Mouse (Mus musculus): ENCODE measurements around the gene Gm20517. TPM values are rescaled to one million over a fixed set of nuclear protein-coding genes. Genes with fewer than 3 reads are reported as not detected.

Gene Gm20517
- polyA plus RNA-seq, 1 experiment from 2014 or later = 2.3 TPM

GRCm38 (mm10) chr17:47688608-47689575 is 77.5 kb downstream of the Gm20517 start, which contains the start of gene Frs3:
TSS of gene Frs3 (plus strand) at chr17:47689030.
- Histone ChIP-seq H3K4me2 (peak within 1 kb of the TSS; percentile 99), H3K36me3 (peaks cover 29% of the 10 kb centered on the region), H3K4me1 (peaks cover 42% of the 10 kb centered on the region), H3K4me3 (peak within 1 kb of the TSS; percentile 79), H3K9ac (peak within 1 kb of the TSS; percentile 75), H3K27ac (peak within 1 kb of the TSS; percentile 83), H3K27me3 (replicated peaks) (peaks cover 38% of the 10 kb centered on the region), H3K9me3 (replicated peaks) (no peaks in the 10 kb centered on the region)
- WGBS (ENCODE audit: insufficient replicate concordance) = 2% methylated on average over 58 of the region's 58 CpGs
- ATAC-seq = peak; percentile 74

- 83% methylated on average over 8 of the region's 8 CpGs for WGBS (ENCODE audit: insufficient replicate concordance)
- no peaks in the 10 kb centered on the region for H3K9me3 ChIP-seq (replicated peaks)
- H3K4me3 ChIP-seq = peak overlapping the region; percentile 79; the same call in 1 of the 2 replicates
- no peak overlapping the region for H3K27ac ChIP-seq
- peaks cover 49% of the 10 kb centered on the region for H3K4me1 ChIP-seq
- no peak for ATAC-seq
- H3K27me3 ChIP-seq (replicated peaks) = peaks cover 45% of the 10 kb centered on the region
- peak overlapping the region; percentile 99 for H3K4me2 ChIP-seq
- peaks cover 19% of the 10 kb centered on the region for H3K36me3 ChIP-seq
- H3K9ac ChIP-seq = no peak overlapping the region
Measured at GRCm38 (mm10) chr17:47689894-47690293, 78.5 kb downstream of the Gm20517 start.

DNA sequence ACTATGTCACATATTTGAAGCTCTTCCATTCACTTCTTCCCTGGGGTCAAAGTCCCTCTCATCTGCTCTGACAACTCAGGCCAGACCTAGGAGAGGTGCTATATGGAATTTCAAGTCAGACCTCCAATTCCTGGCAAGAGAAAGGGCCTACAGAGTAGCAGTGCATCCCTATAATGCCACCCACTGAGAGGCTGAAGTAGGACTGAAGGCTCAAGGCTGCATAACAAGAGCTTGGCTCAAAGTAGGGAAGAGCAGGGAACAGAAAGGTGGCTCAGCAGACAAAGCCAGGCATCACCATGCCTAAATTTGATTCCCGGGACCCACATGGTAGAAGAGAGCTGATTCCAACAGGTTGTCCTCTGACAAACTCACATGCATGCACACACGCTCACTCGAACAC is 80.3 kb downstream of the Gm20517 start:
- no peak overlapping the region for H3K9ac ChIP-seq
- H3K36me3 ChIP-seq = peaks cover 2% of the 10 kb centered on the region; the same call in 1 of the 2 replicates
- no peaks in the 10 kb centered on the region for H3K9me3 ChIP-seq (replicated peaks)
- no peak for ATAC-seq
- peaks cover 47% of the 10 kb centered on the region for H3K4me1 ChIP-seq
- WGBS (ENCODE audit: insufficient replicate concordance) = 88% methylated on average over 3 of the region's 3 CpGs
- peaks cover 63% of the 10 kb centered on the region for H3K27me3 ChIP-seq (replicated peaks)
- H3K4me3 ChIP-seq = no peak overlapping the region
- H3K4me2 ChIP-seq = no peak overlapping the region
- no peak overlapping the region for H3K27ac ChIP-seq

DNA sequence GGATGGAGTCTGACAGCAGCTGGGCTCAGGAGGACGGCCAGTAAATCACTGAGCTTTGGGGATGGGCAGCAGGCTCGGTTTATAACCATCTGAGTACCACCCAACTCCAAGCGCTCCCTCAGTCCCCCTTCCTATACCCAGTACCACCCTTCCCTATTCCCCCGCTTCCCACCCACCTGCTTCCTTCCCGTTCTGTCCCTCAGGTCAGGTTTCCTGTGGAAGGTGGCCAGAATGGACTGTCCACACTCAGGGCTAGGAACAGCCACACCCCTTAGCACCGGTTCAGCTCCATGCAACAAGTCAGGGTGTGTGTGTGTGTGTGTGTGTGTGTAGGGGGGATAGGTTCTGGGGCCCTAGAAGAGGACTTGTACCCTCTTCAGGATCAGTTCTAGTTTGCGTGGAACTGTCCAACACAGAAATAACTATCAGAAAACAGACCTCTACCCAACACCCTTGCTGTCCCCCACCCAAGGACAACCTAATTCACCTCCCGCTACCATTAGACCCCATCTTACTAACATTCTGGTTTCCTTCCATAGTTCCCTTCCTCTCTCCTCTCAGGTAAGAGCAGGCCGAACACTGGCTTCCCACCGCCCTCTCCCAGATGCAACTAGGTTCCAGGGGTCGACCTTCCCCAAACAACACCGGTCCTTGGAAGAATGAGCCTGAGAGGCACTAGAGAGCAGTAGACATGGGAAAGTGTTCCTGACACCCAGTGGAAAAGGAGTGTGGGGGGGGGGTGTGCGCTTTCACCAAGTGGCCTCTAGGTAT is 82.5 kb downstream of the Gm20517 start:
- Histone ChIP-seq H3K36me3 (no peaks in the 10 kb centered on the region), H3K27me3 (replicated peaks) (peaks cover 82% of the 10 kb centered on the region), H3K4me1 (peaks cover 39% of the 10 kb centered on the region), H3K27ac (no peak overlapping the region), H3K9ac (peak overlapping the region; percentile 77), H3K9me3 (replicated peaks) (no peaks in the 10 kb centered on the region), H3K4me3 (peak overlapping the region; percentile 71), H3K4me2 (peak overlapping the region; percentile 92)
- no peak for ATAC-seq
- 44% methylated on average over 13 of the region's 13 CpGs for WGBS (ENCODE audit: insufficient replicate concordance)

DNA sequence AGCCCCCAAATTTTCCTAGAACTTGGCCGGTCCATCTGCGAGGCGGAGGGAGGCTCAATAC is 82.9 kb downstream of the Gm20517 start, which contains the start of gene Gm21981:
Gene Gm21981 (minus strand): TSS at position 14 of the 61 bp plus-strand sequence.
- WGBS (ENCODE audit: insufficient replicate concordance) = 0% methylated on average over 3 of the region's 3 CpGs
- H3K36me3 ChIP-seq = no peaks in the 10 kb centered on the region

GRCm38 (mm10) chr17:47694503-47695336 is 83.3 kb downstream of the Gm20517 start, which contains the start of gene Prickle4:
TSS of gene Prickle4 (minus strand) at chr17:47694736.
- H3K36me3 ChIP-seq = no peaks in the 10 kb centered on the region
- H3K9ac ChIP-seq = peak within 1 kb of the TSS; percentile 77
- 0 out of 2 replicates have a peak within 1 kb of the TSS, but pooled peaks have one; percentile 8 for H3K27ac ChIP-seq
- WGBS (ENCODE audit: insufficient replicate concordance) = under 1% methylated on average over 79 of the region's 82 CpGs
- H3K4me3 ChIP-seq = peak within 1 kb of the TSS; percentile 71
- H3K4me1 ChIP-seq = peaks cover 31% of the 10 kb centered on the region
- H3K4me2 ChIP-seq = peak within 1 kb of the TSS; percentile 92
- H3K9me3 ChIP-seq (replicated peaks) = no peaks in the 10 kb centered on the region
- peaks cover 79% of the 10 kb centered on the region for H3K27me3 ChIP-seq (replicated peaks)
- ATAC-seq = peak; percentile 88

More for the DNA sequence above, 82.9 kb downstream of the Gm20517 start, which contains the start of gene Gm21981:
- Histone ChIP-seq H3K4me1 (peaks cover 35% of the 10 kb centered on the region), H3K27me3 (replicated peaks) (peaks cover 82% of the 10 kb centered on the region), H3K4me2 (peak within 1 kb of the TSS; percentile 92), H3K4me3 (peak within 1 kb of the TSS; percentile 71), H3K9ac (peak within 1 kb of the TSS; percentile 77), H3K9me3 (replicated peaks) (no peaks in the 10 kb centered on the region), H3K27ac (0 out of 2 replicates have a peak within 1 kb of the TSS, but pooled peaks have one; percentile 8)
- ATAC-seq = no peak

DNA sequence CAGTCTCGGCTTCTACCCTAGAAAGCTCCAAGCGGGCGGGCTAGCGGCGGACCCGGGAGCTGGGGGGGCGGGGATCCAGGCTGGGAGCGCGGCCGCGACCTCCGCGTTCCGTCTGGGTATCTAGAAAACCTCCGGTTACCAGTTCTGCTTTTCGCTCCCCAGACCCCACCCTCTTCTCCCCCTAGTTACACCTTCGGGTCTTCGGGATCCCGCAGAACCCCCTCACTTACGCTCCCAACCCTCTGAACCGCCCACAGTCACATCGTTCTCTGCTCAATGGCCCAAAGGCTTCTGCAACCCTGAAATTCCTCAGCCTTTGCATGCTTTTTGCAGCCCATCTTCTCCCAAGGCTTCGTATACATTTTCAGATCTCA is 83.9 kb downstream of the Gm20517 start:
- under 1% methylated on average over 22 of the region's 23 CpGs for WGBS (ENCODE audit: insufficient replicate concordance)
- H3K27me3 ChIP-seq (replicated peaks) = peaks cover 73% of the 10 kb centered on the region
- no peak for ATAC-seq

DNA sequence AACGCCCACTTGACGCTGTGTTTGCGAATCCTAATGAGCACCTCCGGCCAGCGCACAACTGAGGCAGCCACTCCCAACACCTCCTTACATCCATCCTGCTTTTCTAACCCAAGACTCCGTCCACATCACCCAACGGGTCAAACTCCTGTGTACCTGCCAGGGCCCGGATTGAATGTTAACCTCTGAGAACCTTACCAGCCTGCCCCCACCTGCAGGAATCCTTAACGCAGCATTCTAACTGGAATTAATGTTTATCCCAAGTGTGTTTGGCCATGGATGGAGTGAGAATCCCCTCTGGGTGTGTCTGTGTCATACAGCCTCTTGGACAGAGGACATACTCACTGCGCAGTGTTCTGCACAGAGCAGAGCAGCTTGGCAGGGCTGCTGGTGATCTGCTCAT is 86.8 kb downstream of the Gm20517 start:
- WGBS (ENCODE audit: insufficient replicate concordance) = 73% methylated on average over 10 of the region's 10 CpGs
- no peak for ATAC-seq
- H3K27me3 ChIP-seq (replicated peaks) = peaks cover 73% of the 10 kb centered on the region

More for the DNA sequence above, 83.9 kb downstream of the Gm20517 start:
- Histone ChIP-seq H3K4me2 (peak overlapping the region; percentile 92), H3K4me3 (peak overlapping the region; percentile 71), H3K9ac (peak overlapping the region; percentile 77), H3K9me3 (replicated peaks) (no peaks in the 10 kb centered on the region), H3K27ac (no peak overlapping the region), H3K36me3 (no peaks in the 10 kb centered on the region), H3K4me1 (peaks cover 27% of the 10 kb centered on the region)

DNA sequence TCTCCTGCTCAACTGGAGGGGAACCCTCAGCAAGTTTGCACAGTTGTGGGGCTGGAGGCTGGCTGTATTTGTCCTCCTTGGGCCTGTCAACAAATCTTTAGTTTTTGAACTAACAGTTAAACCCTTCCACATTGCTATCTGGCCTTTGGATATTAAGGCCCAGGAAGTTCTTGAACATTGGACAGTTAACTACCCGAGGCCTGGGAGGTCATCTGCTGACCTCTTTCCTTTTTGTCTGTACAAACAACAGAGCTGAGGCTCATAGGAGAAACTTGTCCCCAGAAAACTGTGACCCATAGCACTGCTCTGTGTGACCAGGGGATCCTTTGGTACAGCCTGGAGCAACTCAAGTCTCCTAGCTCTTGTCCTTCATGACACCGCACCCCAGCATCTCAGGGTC is 87.7 kb downstream of the Gm20517 start:
- Histone ChIP-seq H3K36me3 (no peaks in the 10 kb centered on the region), H3K4me3 (no peak overlapping the region), H3K4me1 (peaks cover 23% of the 10 kb centered on the region), H3K9ac (no peak overlapping the region), H3K9me3 (replicated peaks) (no peaks in the 10 kb centered on the region), H3K4me2 (no peak overlapping the region), H3K27me3 (replicated peaks) (peaks cover 73% of the 10 kb centered on the region), H3K27ac (no peak overlapping the region)
- no peak for ATAC-seq
- 59% methylated on average over 2 of the region's 2 CpGs for WGBS (ENCODE audit: insufficient replicate concordance)

More for the DNA sequence above, 86.8 kb downstream of the Gm20517 start:
- H3K4me2 ChIP-seq = no peak overlapping the region
- H3K27ac ChIP-seq = no peak overlapping the region
- H3K4me1 ChIP-seq = peaks cover 27% of the 10 kb centered on the region
- H3K9ac ChIP-seq = no peak overlapping the region
- no peaks in the 10 kb centered on the region for H3K9me3 ChIP-seq (replicated peaks)
- H3K36me3 ChIP-seq = no peaks in the 10 kb centered on the region
- no peak overlapping the region for H3K4me3 ChIP-seq

- Histone ChIP-seq H3K4me1 (peaks cover 8% of the 10 kb centered on the region; the same call in 1 of the 2 replicates), H3K9ac (no peak overlapping the region), H3K4me2 (no peak overlapping the region), H3K27me3 (replicated peaks) (peaks cover 76% of the 10 kb centered on the region), H3K36me3 (no peaks in the 10 kb centered on the region), H3K9me3 (replicated peaks) (no peaks in the 10 kb centered on the region), H3K4me3 (no peak overlapping the region), H3K27ac (no peak overlapping the region)
- no peak for ATAC-seq
- 63% methylated on average over 9 of the region's 9 CpGs for whole genome bisulfite sequencing (ENCODE audit: insufficient replicate concordance)
Measured at GRCm38 (mm10) chr17:47701793-47702192, 90.4 kb downstream of the Gm20517 start.

DNA sequence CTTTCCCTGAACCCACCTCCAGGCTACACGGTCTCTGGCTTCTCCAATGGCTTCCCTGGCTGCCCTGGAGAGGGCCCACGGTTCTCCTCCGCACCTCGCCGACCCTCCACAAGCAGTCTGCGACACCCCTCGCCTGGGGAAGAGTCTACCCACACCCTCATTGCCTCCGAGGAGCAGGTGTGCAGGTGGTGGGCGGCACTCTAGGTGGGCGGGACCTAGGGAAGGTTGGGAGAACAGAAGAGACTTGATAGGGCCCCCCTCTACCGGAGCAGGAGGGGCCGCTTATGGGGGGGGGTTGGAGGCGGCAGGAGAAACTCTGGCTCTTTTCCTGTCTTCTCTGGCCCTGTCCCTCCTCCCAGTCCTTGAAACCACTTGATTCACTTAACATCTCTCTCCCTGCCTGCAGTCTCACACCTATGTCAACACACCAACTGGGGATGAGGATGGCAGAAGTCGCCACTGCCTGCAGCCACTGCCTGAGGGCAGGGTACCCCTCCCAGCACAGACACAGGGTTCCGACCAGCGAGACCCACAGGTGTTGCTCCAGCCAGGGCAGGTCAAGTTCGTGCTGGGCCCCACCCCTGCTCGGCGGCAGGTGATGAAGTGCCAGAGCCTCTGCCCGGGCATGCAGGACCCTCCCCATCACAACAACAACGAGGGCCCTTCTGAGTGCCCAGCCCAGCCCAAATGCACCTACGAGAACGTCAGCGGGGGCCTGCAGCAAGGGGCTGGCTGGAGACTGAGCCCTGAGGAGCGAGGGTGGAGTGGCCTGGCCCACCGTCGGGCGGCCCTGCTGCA is 91.4 kb downstream of the Gm20517 start:
- Histone ChIP-seq H3K9ac (no peak overlapping the region), H3K4me1 (peaks cover 7% of the 10 kb centered on the region; the same call in 1 of the 2 replicates), H3K4me2 (no peak overlapping the region), H3K9me3 (replicated peaks) (no peaks in the 10 kb centered on the region), H3K4me3 (no peak overlapping the region), H3K27ac (no peak overlapping the region), H3K27me3 (replicated peaks) (peaks cover 76% of the 10 kb centered on the region), H3K36me3 (no peaks in the 10 kb centered on the region)
- 21% methylated on average over 28 of the region's 28 CpGs for WGBS (ENCODE audit: insufficient replicate concordance)
- ATAC-seq = no peak
